Mouse (Mus musculus) neural tube, embryonic 15.5 days (tissue): ENCODE results near the gene Evc. TPM values are rescaled to one million over a fixed set of nuclear protein-coding genes. Genes with fewer than 3 reads are reported as not detected.

Experiments used
- ATAC-seq: fragments of 200-750 bp; cut with Nextera tagmentation; 2 replicates; pipeline ENCODE4 v1.8.0; 2017; ENCODE audit warnings: mild to moderate bottlenecking, moderate TSS enrichment, moderate library complexity; ENCODE audit not compliant: low FRiP score
- H3K27ac ChIP-seq: fragments of 300-500 bp; sonication (generic); replicated peaks from 2 replicates; pipeline ENCODE4 v1.5.1; 2015; ENCODE audit warnings: mild to moderate bottlenecking, inconsistent platforms
- H3K27me3 ChIP-seq: fragments of 300-500 bp; sonication (generic); replicated peaks from 2 replicates; pipeline ENCODE4 v1.6.1; 2015; ENCODE audit warnings: inconsistent platforms
- H3K36me3 ChIP-seq: fragments of 300-500 bp; sonication (generic); 2 replicates; pipeline ENCODE4 v1.6.1; 2015; ENCODE audit warnings: inconsistent platforms
- H3K4me1 ChIP-seq: fragments of 300-500 bp; sonication (generic); 2 replicates; pipeline ENCODE4 v1.6.1; 2015; ENCODE audit warnings: inconsistent platforms
- H3K4me2 ChIP-seq: fragments of 300-500 bp; sonication (generic); 2 replicates; pipeline ENCODE4 v1.6.1; 2015; ENCODE audit warnings: inconsistent platforms, mild to moderate bottlenecking, moderate library complexity
- H3K4me3 ChIP-seq: fragments of 300-500 bp; sonication (generic); replicated peaks from 2 replicates; pipeline ENCODE4 v1.5.1; 2015; ENCODE audit warnings: mild to moderate bottlenecking, inconsistent platforms
- H3K9ac ChIP-seq: fragments of 300-500 bp; sonication (generic); replicated peaks from 2 replicates; pipeline ENCODE4 v1.6.1; 2015; ENCODE audit warnings: mild to moderate bottlenecking, inconsistent platforms
- H3K9me3 ChIP-seq: fragments of 300-500 bp; sonication (generic); replicated peaks from 2 replicates; pipeline ENCODE4 v1.6.1; 2016; ENCODE audit warnings: inconsistent platforms
- WGBS: fragments of 180-500 bp; shearing (Covaris S2); methylation state at CpG from one replicate; pipeline ENCODE4 v1.1.7; 2015; ENCODE audit warnings: mixed read lengths; 5-methylcytosine and 5-hydroxymethylcytosine counted together
- polyA plus RNA-seq: library from polyadenylated mRNA; unstranded; fragments of >200 nt; fragmentation: Nextera tagmentation; extraction: Ambion mirVana; gene quantifications from 2 replicates; pipeline ENCODE4 v1.2.1, GENCODE M21; 2015

Evc gene
- polyA plus RNA-seq: 4.4 and 5.7 TPM in 2 replicates

GRCm38 (mm10) chr5:37336485-37337105 lies at the start of gene Evc:
Gene Evc (minus strand): TSS chr5:37336894.
- peaks cover 12% of the 10 kb centered on the region; the same call in 1 of the 2 replicates for H3K27me3 ChIP-seq
- H3K9ac ChIP-seq: peak within 1 kb of the TSS; percentile 58
- peak within 1 kb of the TSS; percentile 100 for H3K4me2 ChIP-seq
- H3K36me3 ChIP-seq: no peaks in the 10 kb centered on the region
- H3K4me1 ChIP-seq: peaks cover 35% of the 10 kb centered on the region
- peak within 1 kb of the TSS; percentile 71 for H3K4me3 ChIP-seq
- H3K9me3 ChIP-seq: no peaks in the 10 kb centered on the region
- peak; percentile 56; the same call in 1 of the 2 replicates for ATAC-seq
- H3K27ac ChIP-seq: no peak within 1 kb of the TSS
- WGBS: under 1% methylated on average over 48 of the region's 48 CpGs

GRCm38 (mm10) chr5:37383570-37383969 lies 46.9 kb upstream of the Evc start:
- Histone ChIP-seq H3K9me3 (no peaks in the 10 kb centered on the region), H3K9ac (no peak overlapping the region), H3K27me3 (no peaks in the 10 kb centered on the region), H3K4me1 (no peaks in the 10 kb centered on the region), H3K4me2 (no peak overlapping the region), H3K4me3 (no peak overlapping the region), H3K36me3 (no peaks in the 10 kb centered on the region), H3K27ac (no peak overlapping the region)
- no peak for ATAC-seq
- 86% methylated on average over 3 of the region's 3 CpGs for WGBS

GRCm38 (mm10) chr5:37380641-37381040 lies 43.9 kb upstream of the Evc start:
- no peak overlapping the region for H3K27ac ChIP-seq
- H3K27me3 ChIP-seq: no peaks in the 10 kb centered on the region
- WGBS: 91% methylated on average over 4 of the region's 4 CpGs
- no peak overlapping the region for H3K4me2 ChIP-seq
- no peak overlapping the region for H3K4me3 ChIP-seq
- no peak overlapping the region for H3K9ac ChIP-seq
- no peaks in the 10 kb centered on the region for H3K9me3 ChIP-seq
- ATAC-seq: no peak
- H3K4me1 ChIP-seq: no peaks in the 10 kb centered on the region
- no peaks in the 10 kb centered on the region for H3K36me3 ChIP-seq

- Histone ChIP-seq H3K9me3 (no peaks in the 10 kb centered on the region), H3K27ac (no peak overlapping the region)
These were observed 40.7 kb upstream of the Evc start for GRCm38 (mm10) chr5:37377376-37377775.

GRCm38 (mm10) chr5:37368796-37369195 lies 32.1 kb upstream of the Evc start:
- peaks cover 10% of the 10 kb centered on the region; the same call in 1 of the 2 replicates for H3K4me1 ChIP-seq
- H3K36me3 ChIP-seq: no peaks in the 10 kb centered on the region
- H3K4me3 ChIP-seq: no peak overlapping the region
- no peak overlapping the region for H3K4me2 ChIP-seq
- H3K27me3 ChIP-seq: no peaks in the 10 kb centered on the region
- no peak overlapping the region for H3K9ac ChIP-seq
- no peak for ATAC-seq
- 88% methylated on average over 8 of the region's 8 CpGs for WGBS
- H3K27ac ChIP-seq: no peak overlapping the region
- no peaks in the 10 kb centered on the region for H3K9me3 ChIP-seq

More at GRCm38 (mm10) chr5:37377376-37377775, 40.7 kb upstream of the Evc start:
- H3K36me3 ChIP-seq: no peaks in the 10 kb centered on the region
- WGBS: 77% methylated on average over 7 of the region's 7 CpGs
- no peaks in the 10 kb centered on the region for H3K4me1 ChIP-seq
- no peak for ATAC-seq
- H3K4me3 ChIP-seq: no peak overlapping the region
- H3K9ac ChIP-seq: no peak overlapping the region
- no peak overlapping the region for H3K4me2 ChIP-seq
- no peaks in the 10 kb centered on the region for H3K27me3 ChIP-seq

- Histone ChIP-seq H3K4me2 (no peak overlapping the region), H3K27ac (no peak overlapping the region), H3K4me3 (no peak overlapping the region), H3K36me3 (no peaks in the 10 kb centered on the region), H3K4me1 (peaks cover 10% of the 10 kb centered on the region; the same call in 1 of the 2 replicates), H3K27me3 (no peaks in the 10 kb centered on the region), H3K9me3 (no peaks in the 10 kb centered on the region), H3K9ac (no peak overlapping the region)
- ATAC-seq: no peak
These were observed 29.1 kb upstream of the Evc start for GRCm38 (mm10) chr5:37365751-37366150.

- no peaks in the 10 kb centered on the region for H3K36me3 ChIP-seq
- no peak overlapping the region for H3K27ac ChIP-seq
- ATAC-seq: no peak
- H3K9me3 ChIP-seq: no peaks in the 10 kb centered on the region
- no peak overlapping the region for H3K4me2 ChIP-seq
- no peak overlapping the region for H3K9ac ChIP-seq
- H3K4me1 ChIP-seq: peaks cover 10% of the 10 kb centered on the region; the same call in 1 of the 2 replicates
- no peaks in the 10 kb centered on the region for H3K27me3 ChIP-seq
- H3K4me3 ChIP-seq: no peak overlapping the region
- 94% methylated on average over 5 of the region's 5 CpGs for WGBS
These were observed 26.6 kb upstream of the Evc start for GRCm38 (mm10) chr5:37363284-37363683.

- Histone ChIP-seq H3K36me3 (no peaks in the 10 kb centered on the region), H3K27ac (no peak overlapping the region), H3K4me1 (peaks cover 10% of the 10 kb centered on the region; the same call in 1 of the 2 replicates), H3K9me3 (no peaks in the 10 kb centered on the region), H3K4me2 (no peak overlapping the region), H3K9ac (no peak overlapping the region), H3K4me3 (no peak overlapping the region), H3K27me3 (no peaks in the 10 kb centered on the region)
- 87% methylated on average over 5 of the region's 5 CpGs for WGBS
- ATAC-seq: no peak
These were observed 25.9 kb upstream of the Evc start for GRCm38 (mm10) chr5:37362618-37363017.

- ATAC-seq: no peak
- no peak overlapping the region for H3K27ac ChIP-seq
- WGBS: 56% methylated on average over 8 of the region's 8 CpGs
- H3K36me3 ChIP-seq: peaks cover 6% of the 10 kb centered on the region
- no peaks in the 10 kb centered on the region for H3K27me3 ChIP-seq
- H3K9ac ChIP-seq: no peak overlapping the region
- no peak overlapping the region for H3K4me2 ChIP-seq
- no peaks in the 10 kb centered on the region for H3K4me1 ChIP-seq
- no peaks in the 10 kb centered on the region for H3K9me3 ChIP-seq
- no peak overlapping the region for H3K4me3 ChIP-seq
These were observed 19.3 kb upstream of the Evc start for GRCm38 (mm10) chr5:37356027-37356426.

- H3K27ac ChIP-seq: no peak overlapping the region
These were observed 17.7 kb upstream of the Evc start for GRCm38 (mm10) chr5:37354385-37354784.

GRCm38 (mm10) chr5:37351791-37352190 lies 15.1 kb upstream of the Evc start:
- H3K4me3 ChIP-seq: no peak overlapping the region
- no peaks in the 10 kb centered on the region for H3K4me1 ChIP-seq
- WGBS: 93% methylated on average over 2 of the region's 2 CpGs
- ATAC-seq: no peak
- H3K36me3 ChIP-seq: peaks cover 9% of the 10 kb centered on the region
- H3K4me2 ChIP-seq: no peak overlapping the region
- no peak overlapping the region for H3K27ac ChIP-seq
- H3K9ac ChIP-seq: no peak overlapping the region
- H3K27me3 ChIP-seq: no peaks in the 10 kb centered on the region
- no peaks in the 10 kb centered on the region for H3K9me3 ChIP-seq

More at GRCm38 (mm10) chr5:37354385-37354784, 17.7 kb upstream of the Evc start:
- no peaks in the 10 kb centered on the region for H3K9me3 ChIP-seq
- peaks cover 9% of the 10 kb centered on the region for H3K36me3 ChIP-seq
- H3K27me3 ChIP-seq: no peaks in the 10 kb centered on the region
- no peak overlapping the region for H3K4me2 ChIP-seq
- WGBS: 89% methylated on average over 4 of the region's 4 CpGs
- no peak overlapping the region for H3K9ac ChIP-seq
- no peak for ATAC-seq
- no peak overlapping the region for H3K4me3 ChIP-seq
- H3K4me1 ChIP-seq: no peaks in the 10 kb centered on the region

GRCm38 (mm10) chr5:37343962-37344361 lies 7.3 kb upstream of the Evc start:
- WGBS: 89% methylated on average over 2 of the region's 2 CpGs
- H3K27ac ChIP-seq: no peak overlapping the region
- ATAC-seq: no peak
- H3K27me3 ChIP-seq: no peaks in the 10 kb centered on the region
- H3K4me3 ChIP-seq: no peak overlapping the region
- no peaks in the 10 kb centered on the region for H3K36me3 ChIP-seq
- H3K9ac ChIP-seq: no peak overlapping the region
- H3K9me3 ChIP-seq: no peaks in the 10 kb centered on the region
- H3K4me2 ChIP-seq: no peak overlapping the region
- H3K4me1 ChIP-seq: peaks cover 4% of the 10 kb centered on the region; the same call in 1 of the 2 replicates
